Mouse (Mus musculus) liver, embryonic 15.5 days (tissue): ENCODE measurements around the gene Acot1. TPM values are rescaled to one million over a fixed set of nuclear protein-coding genes. Genes with fewer than 3 reads are reported as not detected.
"Not testable (repeated sequence)": the region's sequence is repeated elsewhere in the genome, so short reads cannot be mapped to it uniquely, and the experiment has no call there.

Source experiments
- ATAC-seq: fragments of 200-750 bp; cut with Nextera tagmentation; 2 replicates; pipeline ENCODE4 v1.8.0; 2017; ENCODE audit warnings: moderate number of reproducible peaks, mild to moderate bottlenecking, moderate library complexity; ENCODE audit not compliant: insufficient read depth
- H3K27ac ChIP-seq: fragments of 300-500 bp; sonication (generic); replicated peaks from 2 replicates; pipeline ENCODE4 v1.5.1; 2015; ENCODE audit warnings: mild to moderate bottlenecking, inconsistent platforms
- H3K27me3 ChIP-seq: fragments of 300-500 bp; sonication (generic); 2 replicates; pipeline ENCODE4 v1.6.1; 2015; ENCODE audit warnings: mild to moderate bottlenecking, inconsistent platforms
- H3K36me3 ChIP-seq: fragments of 300-500 bp; sonication (generic); replicated peaks from 2 replicates; pipeline ENCODE4 v1.6.1; 2015; ENCODE audit warnings: moderate library complexity, mild to moderate bottlenecking, inconsistent platforms
- H3K4me1 ChIP-seq: fragments of 300-500 bp; sonication (generic); replicated peaks from 2 replicates; pipeline ENCODE4 v1.6.1; 2015; ENCODE audit warnings: inconsistent platforms
- H3K4me2 ChIP-seq: fragments of 300-500 bp; sonication (generic); 2 replicates; pipeline ENCODE4 v1.6.1; 2015; ENCODE audit warnings: moderate library complexity, mild to moderate bottlenecking, inconsistent platforms
- H3K4me3 ChIP-seq: fragments of 300-500 bp; sonication (generic); replicated peaks from 2 replicates; pipeline ENCODE4 v1.5.1; 2015; ENCODE audit warnings: mild to moderate bottlenecking, inconsistent platforms
- H3K9ac ChIP-seq: fragments of 300-500 bp; sonication (generic); 2 replicates; pipeline ENCODE4 v1.6.1; 2015; ENCODE audit warnings: moderate library complexity, mild to moderate bottlenecking, inconsistent platforms
- H3K9me3 ChIP-seq: fragments of 300-500 bp; sonication (generic); replicated peaks from 2 replicates; pipeline ENCODE4 v1.6.1; 2016; ENCODE audit warnings: inconsistent platforms
- WGBS: fragments of 180-500 bp; shearing (Covaris S2); methylation state at CpG from one replicate; pipeline ENCODE4 v1.1.7; 2015; ENCODE audit warnings: mixed read lengths; ENCODE audit not compliant: insufficient replicate concordance; 5-methylcytosine and 5-hydroxymethylcytosine counted together
- polyA plus RNA-seq: library from polyadenylated mRNA; unstranded; fragments of >200 nt; fragmentation: Nextera tagmentation; extraction: Ambion mirVana; gene quantifications from 2 replicates; pipeline ENCODE4 v1.2.1, GENCODE M21; 2015

Acot1 gene
- polyA plus RNA-seq, result 35.8 and 44.5 TPM in 2 replicates

GRCm38 (mm10) chr12:84009171-84009965 is at the start of gene Acot1:
Gene Acot1 (plus strand): TSS chr12:84009490.
- Histone ChIP-seq H3K4me3 (peak within 1 kb of the TSS; percentile 44), H3K27me3 (peaks cover 32% of the 10 kb centered on the region), H3K27ac (peak within 1 kb of the TSS; percentile 33; the same call in 1 of the 2 replicates), H3K4me1 (peaks cover 11% of the 10 kb centered on the region), H3K4me2 (peak within 1 kb of the TSS; percentile 53)
- not testable (repeated sequence) for H3K36me3 ChIP-seq, H3K9ac ChIP-seq, H3K9me3 ChIP-seq
- peak; percentile 74 for ATAC-seq
- WGBS, result 2% methylated on average over 61 of the region's 70 CpGs

GRCm38 (mm10) chr12:83965235-83965634 is 44.1 kb upstream of the Acot1 start:
- H3K4me3 ChIP-seq, result no peak overlapping the region
- H3K27ac ChIP-seq, result no peak overlapping the region
- H3K36me3 ChIP-seq, result no peaks in the 10 kb centered on the region
- H3K27me3 ChIP-seq, result no peaks in the 10 kb centered on the region
- no peaks in the 10 kb centered on the region for H3K4me1 ChIP-seq
- H3K9ac ChIP-seq, result no peak overlapping the region
- ATAC-seq, result no peak
- 49% methylated on average over 7 of the region's 7 CpGs for WGBS
- no peaks in the 10 kb centered on the region for H3K9me3 ChIP-seq
- H3K4me2 ChIP-seq, result no peak overlapping the region

- no peaks in the 10 kb centered on the region for H3K27me3 ChIP-seq
- no peaks in the 10 kb centered on the region for H3K36me3 ChIP-seq
- ATAC-seq, result no peak
- H3K9me3 ChIP-seq, result no peaks in the 10 kb centered on the region
- H3K27ac ChIP-seq, result no peak overlapping the region
- H3K4me1 ChIP-seq, result no peaks in the 10 kb centered on the region
- no peak overlapping the region for H3K4me2 ChIP-seq
- WGBS, result 27% methylated on average over 2 of the region's 2 CpGs
- no peak overlapping the region for H3K4me3 ChIP-seq
- no peak overlapping the region for H3K9ac ChIP-seq
Measured at GRCm38 (mm10) chr12:83972117-83972516, 37.2 kb upstream of the Acot1 start.

- no peak overlapping the region for H3K9ac ChIP-seq
- no peaks in the 10 kb centered on the region for H3K9me3 ChIP-seq
- ATAC-seq, result no peak
- H3K4me1 ChIP-seq, result 0 out of 2 replicates have a peak, but pooled peaks cover 5% of the 10 kb centered on the region
- no peak overlapping the region for H3K4me3 ChIP-seq
- no peak overlapping the region for H3K4me2 ChIP-seq
- H3K27ac ChIP-seq, result no peak overlapping the region
- H3K36me3 ChIP-seq, result no peaks in the 10 kb centered on the region
- 73% methylated on average over 6 of the region's 6 CpGs for WGBS
- no peaks in the 10 kb centered on the region for H3K27me3 ChIP-seq
Measured at GRCm38 (mm10) chr12:83978862-83979261, 30.4 kb upstream of the Acot1 start.

- Histone ChIP-seq H3K4me3 (no peak overlapping the region), H3K9me3 (no peaks in the 10 kb centered on the region), H3K9ac (no peak overlapping the region), H3K27me3 (no peaks in the 10 kb centered on the region), H3K27ac (no peak overlapping the region), H3K4me1 (peaks cover 9% of the 10 kb centered on the region; the same call in 1 of the 2 replicates), H3K4me2 (no peak overlapping the region), H3K36me3 (no peaks in the 10 kb centered on the region)
- WGBS, result 65% methylated on average over 4 of the region's 4 CpGs
- no peak for ATAC-seq
Measured at GRCm38 (mm10) chr12:83981615-83982014, 27.7 kb upstream of the Acot1 start.

- Histone ChIP-seq H3K4me1 (peaks cover 17% of the 10 kb centered on the region), H3K36me3 (no peaks in the 10 kb centered on the region), H3K9ac (no peak within 1 kb of the TSS), H3K27ac (no peak within 1 kb of the TSS), H3K4me2 (no peak within 1 kb of the TSS), H3K4me3 (no peak within 1 kb of the TSS), H3K27me3 (no peaks in the 10 kb centered on the region), H3K9me3 (no peaks in the 10 kb centered on the region)
- ATAC-seq, result no peak
- 70% methylated on average over 4 of the region's 4 CpGs for WGBS
Measured at GRCm38 (mm10) chr12:83984752-83985151, 24.5 kb upstream of the Acot1 start, which contains the start of gene Heatr4. Gene Heatr4 (minus strand): TSS chr12:83984852.

GRCm38 (mm10) chr12:83987242-83987582 is 22.1 kb upstream of the Acot1 start:
- no peaks in the 10 kb centered on the region for H3K9me3 ChIP-seq
- H3K27me3 ChIP-seq, result no peaks in the 10 kb centered on the region
- 0 out of 2 replicates have a peak overlapping the region, but pooled peaks have one; percentile 54 for H3K9ac ChIP-seq
- no peaks in the 10 kb centered on the region for H3K36me3 ChIP-seq
- H3K4me3 ChIP-seq, result peak overlapping the region; percentile 62
- H3K4me1 ChIP-seq, result peaks cover 14% of the 10 kb centered on the region
- H3K27ac ChIP-seq, result peak overlapping the region; percentile 80
- H3K4me2 ChIP-seq, result peak overlapping the region; percentile 77
- 21% methylated on average over 8 of the region's 8 CpGs for WGBS
- ATAC-seq, result peak; percentile 59

GRCm38 (mm10) chr12:83987583-83988441 is 21.5 kb upstream of the Acot1 start, which contains the start of gene Acot2:
Gene Acot2 (plus strand): TSS chr12:83987861.
- ATAC-seq, result peak; percentile 75
- Histone ChIP-seq H3K36me3 (no peaks in the 10 kb centered on the region), H3K27me3 (no peaks in the 10 kb centered on the region)

GRCm38 (mm10) chr12:83988483-83988882 is 20.8 kb upstream of the Acot1 start:
- no peaks in the 10 kb centered on the region for H3K27me3 ChIP-seq
- WGBS, result 52% methylated on average over 4 of the region's 4 CpGs
- ATAC-seq, result no peak
- peaks cover 11% of the 10 kb centered on the region for H3K4me1 ChIP-seq
- peak overlapping the region; percentile 80 for H3K27ac ChIP-seq
- peak overlapping the region; percentile 77 for H3K4me2 ChIP-seq
- H3K9me3 ChIP-seq, result no peaks in the 10 kb centered on the region
- H3K4me3 ChIP-seq, result peak overlapping the region; percentile 62
- H3K36me3 ChIP-seq, result 0 out of 2 replicates have a peak, but pooled peaks cover 2% of the 10 kb centered on the region
- H3K9ac ChIP-seq, result peak overlapping the region; percentile 54

More at GRCm38 (mm10) chr12:83987583-83988441, 21.5 kb upstream of the Acot1 start, which contains the start of gene Acot2:
- H3K9me3 ChIP-seq, result no peaks in the 10 kb centered on the region
- peak within 1 kb of the TSS; percentile 77 for H3K4me2 ChIP-seq
- H3K9ac ChIP-seq, result peak within 1 kb of the TSS; percentile 54
- under 1% methylated on average over 80 of the region's 80 CpGs for WGBS
- H3K27ac ChIP-seq, result peak within 1 kb of the TSS; percentile 80
- peak within 1 kb of the TSS; percentile 62 for H3K4me3 ChIP-seq
- peaks cover 11% of the 10 kb centered on the region for H3K4me1 ChIP-seq

- H3K27ac ChIP-seq, result no peak overlapping the region
- 74% methylated on average over 4 of the region's 4 CpGs for WGBS
- H3K4me3 ChIP-seq, result no peak overlapping the region
- 0 out of 2 replicates have a peak, but pooled peaks cover 2% of the 10 kb centered on the region for H3K36me3 ChIP-seq
- H3K27me3 ChIP-seq, result no peaks in the 10 kb centered on the region
- H3K4me1 ChIP-seq, result peaks cover 11% of the 10 kb centered on the region
- H3K4me2 ChIP-seq, result no peak overlapping the region
- H3K9ac ChIP-seq, result no peak overlapping the region
- H3K9me3 ChIP-seq, result no peaks in the 10 kb centered on the region
- ATAC-seq, result no peak
Measured at GRCm38 (mm10) chr12:83989378-83989777, 19.9 kb upstream of the Acot1 start.

- Histone ChIP-seq H3K36me3 (0 out of 2 replicates have a peak, but pooled peaks cover 2% of the 10 kb centered on the region), H3K27ac (no peak overlapping the region), H3K4me2 (no peak overlapping the region), H3K4me1 (peaks cover 4% of the 10 kb centered on the region; the same call in 1 of the 2 replicates), H3K27me3 (no peaks in the 10 kb centered on the region), H3K9ac (no peak overlapping the region), H3K9me3 (no peaks in the 10 kb centered on the region), H3K4me3 (no peak overlapping the region)
- WGBS, result 33% methylated on average over 2 of the region's 2 CpGs
- ATAC-seq, result no peak
Measured at GRCm38 (mm10) chr12:83997221-83997620, 12.1 kb upstream of the Acot1 start.
